Mouse (Mus musculus) kidney, embryonic 14.5 days (tissue): ENCODE data around the gene Gnaq. TPM values are rescaled to one million over a fixed set of nuclear protein-coding genes. Genes with fewer than 3 reads are reported as not detected.
"Not testable (repeated sequence)": the region's sequence is repeated elsewhere in the genome, so short reads cannot be mapped to it uniquely, and the experiment has no call there.

ENCODE experiments used
- ATAC-seq: fragments of 200-750 bp; cut with Nextera tagmentation; 2 replicates; pipeline ENCODE4 v1.8.0; 2017; ENCODE audit warnings: moderate number of reproducible peaks, mild to moderate bottlenecking, moderate TSS enrichment, moderate library complexity; ENCODE audit not compliant: low FRiP score, low TSS enrichment
- H3K27ac ChIP-seq: fragments of 300-500 bp; sonication (generic); 2 replicates; pipeline ENCODE4 v1.5.1; 2014; ENCODE audit warnings: low read depth, mild to moderate bottlenecking, low read length, moderate library complexity, mixed read lengths
- H3K27me3 ChIP-seq: fragments of 300-500 bp; sonication (generic); 2 replicates; pipeline ENCODE4 v1.6.1; 2014; ENCODE audit warnings: mild to moderate bottlenecking, low read length; ENCODE audit not compliant: control insufficient read depth, insufficient read depth
- H3K36me3 ChIP-seq: fragments of 300-500 bp; sonication (generic); 2 replicates; pipeline ENCODE4 v1.6.1; 2014; ENCODE audit warnings: low read length, mixed read lengths; ENCODE audit not compliant: control insufficient read depth, insufficient read depth
- H3K4me1 ChIP-seq: fragments of 300-500 bp; sonication (generic); 2 replicates; pipeline ENCODE4 v1.6.1; 2014; ENCODE audit warnings: low read length, mixed read lengths; ENCODE audit not compliant: control insufficient read depth, insufficient read depth
- H3K4me2 ChIP-seq: fragments of 300-500 bp; sonication (generic); replicated peaks from 2 replicates; pipeline ENCODE4 v1.6.1; 2014; ENCODE audit warnings: low read depth, mild to moderate bottlenecking, low read length
- H3K4me3 ChIP-seq: fragments of 300-500 bp; sonication (generic); 2 replicates; pipeline ENCODE4 v1.5.1; 2014; ENCODE audit warnings: mild to moderate bottlenecking, low read length
- H3K9ac ChIP-seq: fragments of 300-500 bp; sonication (generic); 2 replicates; pipeline ENCODE4 v1.6.1; 2014; ENCODE audit warnings: low read depth, mild to moderate bottlenecking, low read length, moderate library complexity
- H3K9me3 ChIP-seq: fragments of 300-500 bp; sonication (generic); 2 replicates; pipeline ENCODE4 v1.6.1; 2016; ENCODE audit warnings: low read length; ENCODE audit not compliant: control insufficient read depth
- WGBS: fragments of 180-500 bp; shearing (Covaris S2); extraction: QIAGEN DNeasy Blood & Tissue Kit; methylation state at CpG from one replicate; pipeline ENCODE4 v1.1.7; 2014; 5-methylcytosine and 5-hydroxymethylcytosine counted together
- polyA plus RNA-seq: library from polyadenylated mRNA; unstranded; fragments of >200 nt; fragmentation: Nextera tagmentation; extraction: Ambion mirVana; gene quantifications from 2 replicates; pipeline ENCODE4 v1.2.1, GENCODE M21; 2014

The Gnaq gene
- polyA plus RNA-seq, 1 experiment from 2014 or later, result 18.3 TPM

- 92% methylated on average over 4 of the region's 4 CpGs for WGBS
- no peak for ATAC-seq
- H3K27ac ChIP-seq, result no peak overlapping the region
- H3K27me3 ChIP-seq, result no peaks in the 10 kb centered on the region
- no peaks in the 10 kb centered on the region for H3K9me3 ChIP-seq
- H3K36me3 ChIP-seq, result no peaks in the 10 kb centered on the region
- peaks cover 8% of the 10 kb centered on the region; the same call in 1 of the 2 replicates for H3K4me1 ChIP-seq
- H3K4me3 ChIP-seq, result no peak overlapping the region
- no peak overlapping the region for H3K4me2 ChIP-seq
- H3K9ac ChIP-seq, result no peak overlapping the region
These were observed 129.7 kb downstream of the Gnaq start for GRCm38 (mm10) chr19:16262340-16262739.

- H3K9me3 ChIP-seq, H3K9ac ChIP-seq, H3K4me2 ChIP-seq, ATAC-seq, H3K27ac ChIP-seq, H3K4me1 ChIP-seq, H3K27me3 ChIP-seq, H3K4me3 ChIP-seq, H3K36me3 ChIP-seq: not testable (repeated sequence)
- WGBS, result 96% methylated on average over 8 of the region's 16 CpGs
These were observed 134.7 kb downstream of the Gnaq start for GRCm38 (mm10) chr19:16267362-16267761.

- Histone ChIP-seq H3K9ac (no peak overlapping the region), H3K4me1 (peaks cover 5% of the 10 kb centered on the region; the same call in 1 of the 2 replicates), H3K27ac (no peak overlapping the region), H3K4me3 (no peak overlapping the region), H3K27me3 (no peaks in the 10 kb centered on the region), H3K9me3 (no peaks in the 10 kb centered on the region), H3K36me3 (no peaks in the 10 kb centered on the region), H3K4me2 (no peak overlapping the region)
- ATAC-seq, result no peak
- 83% methylated on average over 6 of the region's 6 CpGs for WGBS
These were observed 137.6 kb downstream of the Gnaq start for GRCm38 (mm10) chr19:16270236-16270635.

- no peak for ATAC-seq
- H3K27ac ChIP-seq, result no peak overlapping the region
- WGBS, result 95% methylated on average over 1 of the region's 1 CpGs
- H3K4me1 ChIP-seq, result peaks cover 5% of the 10 kb centered on the region; the same call in 1 of the 2 replicates
- H3K9ac ChIP-seq, result no peak overlapping the region
- H3K27me3 ChIP-seq, result no peaks in the 10 kb centered on the region
- no peaks in the 10 kb centered on the region for H3K9me3 ChIP-seq
- no peaks in the 10 kb centered on the region for H3K36me3 ChIP-seq
- H3K4me2 ChIP-seq, result no peak overlapping the region
- no peak overlapping the region for H3K4me3 ChIP-seq
These were observed 138.4 kb downstream of the Gnaq start for GRCm38 (mm10) chr19:16271002-16271401.

- Histone ChIP-seq H3K9me3 (no peaks in the 10 kb centered on the region), H3K9ac (no peak overlapping the region), H3K4me3 (no peak overlapping the region), H3K27ac (no peak overlapping the region), H3K27me3 (no peaks in the 10 kb centered on the region), H3K4me1 (peaks cover 5% of the 10 kb centered on the region; the same call in 1 of the 2 replicates), H3K36me3 (no peaks in the 10 kb centered on the region), H3K4me2 (no peak overlapping the region)
- 59% methylated on average over 4 of the region's 4 CpGs for WGBS
- ATAC-seq, result no peak
These were observed 140.4 kb downstream of the Gnaq start for GRCm38 (mm10) chr19:16273021-16273420.

- peaks cover 15% of the 10 kb centered on the region for H3K4me1 ChIP-seq
- H3K4me2 ChIP-seq, result no peak overlapping the region
- no peak overlapping the region for H3K27ac ChIP-seq
- H3K4me3 ChIP-seq, result no peak overlapping the region
- WGBS, result 76% methylated on average over 4 of the region's 4 CpGs
- no peaks in the 10 kb centered on the region for H3K9me3 ChIP-seq
- H3K9ac ChIP-seq, result no peak overlapping the region
- no peak for ATAC-seq
- no peaks in the 10 kb centered on the region for H3K27me3 ChIP-seq
- H3K36me3 ChIP-seq, result no peaks in the 10 kb centered on the region
These were observed 147.6 kb downstream of the Gnaq start for GRCm38 (mm10) chr19:16280231-16280630.

- no peaks in the 10 kb centered on the region for H3K9me3 ChIP-seq
- WGBS, result 64% methylated on average over 11 of the region's 11 CpGs
- H3K4me2 ChIP-seq, result no peak overlapping the region
- peaks cover 43% of the 10 kb centered on the region for H3K4me1 ChIP-seq
- no peaks in the 10 kb centered on the region for H3K27me3 ChIP-seq
- H3K4me3 ChIP-seq, result no peak overlapping the region
- H3K36me3 ChIP-seq, result no peaks in the 10 kb centered on the region
- no peak overlapping the region for H3K9ac ChIP-seq
- ATAC-seq, result no peak
- peak overlapping the region; percentile 59; the same call in 1 of the 2 replicates for H3K27ac ChIP-seq
These were observed 152.7 kb downstream of the Gnaq start for GRCm38 (mm10) chr19:16285051-16286028.

GRCm38 (mm10) chr19:16286451-16287175 lies 154.0 kb downstream of the Gnaq start:
- no peak overlapping the region for H3K4me3 ChIP-seq
- no peaks in the 10 kb centered on the region for H3K9me3 ChIP-seq
- H3K27ac ChIP-seq, result peak overlapping the region; percentile 56
- H3K36me3 ChIP-seq, result no peaks in the 10 kb centered on the region
- no peak overlapping the region for H3K9ac ChIP-seq
- H3K4me2 ChIP-seq, result no peak overlapping the region
- WGBS, result 30% methylated on average over 10 of the region's 10 CpGs
- no peaks in the 10 kb centered on the region for H3K27me3 ChIP-seq
- H3K4me1 ChIP-seq, result peaks cover 48% of the 10 kb centered on the region
- ATAC-seq, result no peak

GRCm38 (mm10) chr19:16287307-16287706 lies 154.7 kb downstream of the Gnaq start:
- Histone ChIP-seq H3K4me2 (no peak overlapping the region), H3K9ac (no peak overlapping the region), H3K9me3 (no peaks in the 10 kb centered on the region), H3K36me3 (no peaks in the 10 kb centered on the region), H3K4me3 (no peak overlapping the region), H3K4me1 (peaks cover 54% of the 10 kb centered on the region), H3K27me3 (no peaks in the 10 kb centered on the region), H3K27ac (no peak overlapping the region)
- no peak for ATAC-seq
- 80% methylated on average over 4 of the region's 4 CpGs for WGBS
